ENCODE assay signal across 9 mouse cellular contexts in genomic region chr13:55404853-55405782, GRCm38 (mm10). TPM values are rescaled to one million over a fixed set of nuclear protein-coding genes. Genes with fewer than 3 reads are reported as not detected.
DNase-seq lines count a peak whose midpoint lies in the region; ATAC-seq and TF ChIP-seq lines count a peak whose summit lies in the region.
"Had no signal": no experiment of that assay in that cellular context is flagged by ENCODE, and none has a peak within 500 bp of the region (broad histone marks: within the 10 kb centered on the region; RNA-seq: fewer than 3 reads in every experiment).

No protein-coding gene starts in this region.

- no peak for TF ChIP-seq POLR2A in lung, adult 2 months (IDR thresholded peaks at IDR 0.05; ENCODE audit: borderline replicate concordance, extremely low read depth, low read depth, low read length)

- DNase-seq in c-Kit-positive CD71-negative TER-119-negative erythroid progenitor cells, embryonic 14.5 days (ENCODE audit: low read depth), result peak; percentile 86
- peak; percentile 90 for DNase-seq in forebrain, embryonic 11.5 days (ENCODE audit: low spot score)
- DNase-seq in heart, postnatal 14 days, result peak; percentile 82 to 85
- peak; percentile 61 to 87 for DNase-seq in layer of hippocampus, adult 18-20 months (ENCODE audit: low spot score in 2 of 2)
- DNase-seq in lung, adult 2 months, result peak; percentile 70
- peak; percentile 88 for DNase-seq in testis, postnatal 10 days (ENCODE audit: low spot score)

- peak overlapping the region; percentile 44 for H3K9ac ChIP-seq in forebrain, embryonic 11.5 days (ENCODE audit: low read length)
- peak overlapping the region; percentile 40 for H3K9ac ChIP-seq in neural tube, embryonic 15.5 days (replicated peaks)

- peak; percentile 87 for ATAC-seq in forebrain, embryonic 11.5 days (replicated peaks; ENCODE audit: low FRiP score)
- peak; percentile 90 for ATAC-seq in neural tube, embryonic 15.5 days (ENCODE audit: low FRiP score)

- 18% methylated on average over 11 of the region's 11 CpGs for WGBS in forebrain, embryonic 11.5 days
- 8% methylated on average over 11 of the region's 11 CpGs for WGBS in lung, adult 2 months
- 10% methylated on average over 11 of the region's 11 CpGs for WGBS in neural tube, embryonic 15.5 days

- 0 out of 2 replicates have a peak overlapping the region, but pooled peaks have one; percentile 2 for H3K27ac ChIP-seq in forebrain, embryonic 11.5 days (ENCODE audit: low read depth, low read length)
- peak overlapping the region; percentile 65 for H3K27ac ChIP-seq in neural tube, embryonic 15.5 days (replicated peaks)

- TF ChIP-seq CTCF in E14TG2a.4 (conservative IDR thresholded peaks at IDR 0.05; ENCODE audit: low read length), result peak; percentile 96
- TF ChIP-seq CTCF in lung, adult 2 months (IDR thresholded peaks at IDR 0.05; ENCODE audit: insufficient read depth, low read length), result peak; percentile 87

- H3K9me3 ChIP-seq in E14TG2a.4 (ENCODE audit: low read length), result peaks cover 7% of the 10 kb centered on the region; the same call in 1 of the 2 replicates
- no peaks in the 10 kb centered on the region for H3K9me3 ChIP-seq in forebrain, embryonic 11.5 days (ENCODE audit: control insufficient read depth, low read length)
- no peaks in the 10 kb centered on the region for H3K9me3 ChIP-seq in neural tube, embryonic 15.5 days (replicated peaks)

- H3K27me3 ChIP-seq in E14TG2a.4 (ENCODE audit: insufficient read depth, low read length), result peaks cover 70% of the 10 kb centered on the region
- no peaks in the 10 kb centered on the region for H3K27me3 ChIP-seq in forebrain, embryonic 11.5 days (ENCODE audit: control insufficient read depth, insufficient read depth, low read length)
- peaks cover 5% of the 10 kb centered on the region; the same call in 1 of the 2 replicates for H3K27me3 ChIP-seq in neural tube, embryonic 15.5 days (replicated peaks)

- no peak overlapping the region for H3K4me3 ChIP-seq in E14TG2a.4 (replicated peaks; ENCODE audit: low read length)
- H3K4me3 ChIP-seq in forebrain, embryonic 11.5 days (ENCODE audit: low read depth, low read length), result no peak overlapping the region
- no peak overlapping the region for H3K4me3 ChIP-seq in lung, adult 2 months (replicated peaks; ENCODE audit: extremely low read depth, low read depth, low read length)
- H3K4me3 ChIP-seq in neural tube, embryonic 15.5 days (replicated peaks), result 0 out of 2 replicates have a peak overlapping the region, but pooled peaks have one; percentile 6

- intact Hi-C loops in heart, postnatal 14 days (cut with DNase I), result loop anchor here (1.0 to 2.0 kb wide), 2 partner anchors 14 to 112 kb away; no protein-coding TSS in a partner anchor

- no peaks in the 10 kb centered on the region for H3K36me3 ChIP-seq in E14TG2a.4 (ENCODE audit: insufficient read depth, low read length)
- H3K36me3 ChIP-seq in forebrain, embryonic 11.5 days (ENCODE audit: control insufficient read depth, insufficient read depth, low read length), result no peaks in the 10 kb centered on the region
- H3K36me3 ChIP-seq in neural tube, embryonic 15.5 days, result no peaks in the 10 kb centered on the region

- no peak overlapping the region for H3K4me2 ChIP-seq in forebrain, embryonic 11.5 days (ENCODE audit: low read depth, low read length, severe bottlenecking)
- peak overlapping the region; percentile 43 for H3K4me2 ChIP-seq in neural tube, embryonic 15.5 days

- H3K4me1 ChIP-seq in E14TG2a.4 (replicated peaks; ENCODE audit: low read depth, low read length), result peaks cover 16% of the 10 kb centered on the region
- peaks cover 7% of the 10 kb centered on the region; the same call in 1 of the 2 replicates for H3K4me1 ChIP-seq in forebrain, embryonic 11.5 days (replicated peaks; ENCODE audit: control insufficient read depth, insufficient read depth, low read length)
- H3K4me1 ChIP-seq in lung, adult 2 months (ENCODE audit: control insufficient read depth, insufficient read depth, low read length), result no peaks in the 10 kb centered on the region
- peaks cover 22% of the 10 kb centered on the region for H3K4me1 ChIP-seq in neural tube, embryonic 15.5 days

RNA-seq across cellular contexts. Expression of gene Slc34a1, which starts 7.1 kb away (rescaled TPM):
- polyA plus RNA-seq in forebrain, embryonic 11.5 days (2014; fragmentation: Nextera tagmentation; extraction: Ambion mirVana), result not detected in 2 replicates
- not detected for total RNA-seq in heart, postnatal 14 days (2021)
- not detected for total RNA-seq in layer of hippocampus, adult 18-20 months (2021)
- 0.28 and 1.7 TPM in 2 replicates for polyA plus RNA-seq in lung, adult 2 months (2012; rRNA removed)
- polyA plus RNA-seq in neural tube, embryonic 15.5 days (2015; fragmentation: Nextera tagmentation; extraction: Ambion mirVana), result 0.20 TPM in 1 of 2 replicates, not detected in the other
- total RNA-seq: gastrocnemius, adult 8-10 months had no signal

RNA-seq across cellular contexts. Expression of gene Pfn3, which starts 9.9 kb away (rescaled TPM):
- not detected in 2 replicates for polyA plus RNA-seq in forebrain, embryonic 11.5 days (2014; fragmentation: Nextera tagmentation; extraction: Ambion mirVana)
- not detected for total RNA-seq in heart, postnatal 14 days (2021)
- under 1 TPM in 1 of 2 experiments, not detected in 1; 0.68 TPM for total RNA-seq in layer of hippocampus, adult 18-20 months (2021)
- not detected in 2 replicates for polyA plus RNA-seq in lung, adult 2 months (2012; rRNA removed)
- 0.50 and 1.4 TPM in 2 replicates for polyA plus RNA-seq in neural tube, embryonic 15.5 days (2015; fragmentation: Nextera tagmentation; extraction: Ambion mirVana)
- total RNA-seq: gastrocnemius, adult 8-10 months had no signal

RNA-seq across cellular contexts. Expression of gene F12, which starts 21.5 kb away (rescaled TPM):
- not detected in 2 replicates for polyA plus RNA-seq in forebrain, embryonic 11.5 days (2014; fragmentation: Nextera tagmentation; extraction: Ambion mirVana)
- total RNA-seq in heart, postnatal 14 days (2021), result not detected
- under 1 TPM; 0.32 to 0.36 TPM for total RNA-seq in layer of hippocampus, adult 18-20 months (2021)
- polyA plus RNA-seq in lung, adult 2 months (2012; rRNA removed), result 0.19 and 0.36 TPM in 2 replicates
- 0.18 and 0.47 TPM in 2 replicates for polyA plus RNA-seq in neural tube, embryonic 15.5 days (2015; fragmentation: Nextera tagmentation; extraction: Ambion mirVana)
- total RNA-seq: gastrocnemius, adult 8-10 months had no signal

RNA-seq across cellular contexts. Expression of gene Rgs14, which starts 35.6 kb away (rescaled TPM):
- polyA plus RNA-seq in forebrain, embryonic 11.5 days (2014; fragmentation: Nextera tagmentation; extraction: Ambion mirVana), result 0.33 and 0.44 TPM in 2 replicates
- 1 to 10 TPM in 1 of 2 experiments, under 1 TPM in 1; 0.65 to 1.6 TPM for total RNA-seq in heart, postnatal 14 days (2021)
- 100 to 1,000 TPM; 103 to 112 TPM for total RNA-seq in layer of hippocampus, adult 18-20 months (2021)
- polyA plus RNA-seq in lung, adult 2 months (2012; rRNA removed), result 11.7 and 11.8 TPM in 2 replicates
- polyA plus RNA-seq in neural tube, embryonic 15.5 days (2015; fragmentation: Nextera tagmentation; extraction: Ambion mirVana), result 0.81 and 2.6 TPM in 2 replicates

RNA-seq across cellular contexts. Expression of gene Grk6, which starts 39.8 kb away (rescaled TPM):
- 69.5 and 79.2 TPM in 2 replicates for polyA plus RNA-seq in forebrain, embryonic 11.5 days (2014; fragmentation: Nextera tagmentation; extraction: Ambion mirVana)
- total RNA-seq in heart, postnatal 14 days (2021), result 10 to 100 TPM; 24.3 to 27.2 TPM
- total RNA-seq in layer of hippocampus, adult 18-20 months (2021), result 10 to 100 TPM; 60.3 to 63.2 TPM
- polyA plus RNA-seq in lung, adult 2 months (2012; rRNA removed), result 45.2 and 55.5 TPM in 2 replicates
- polyA plus RNA-seq in neural tube, embryonic 15.5 days (2015; fragmentation: Nextera tagmentation; extraction: Ambion mirVana), result 34.2 and 38.4 TPM in 2 replicates
